Mouse (Mus musculus): ENCODE results near the gene Foxo3.

GRCm38 (mm10) chr10:42274712-42275400 lies 1.7 kb downstream of the Foxo3 start:
- no peak for TF ChIP-seq POLR2A (IDR thresholded peaks at IDR 0.05; ENCODE audit: extremely low read depth, insufficient read depth, low read length)
- no peak for TF ChIP-seq CTCF (IDR thresholded peaks at IDR 0.05; ENCODE audit: low read depth, low read length)

Data from liver, adult 2 months (tissue).